Mouse (Mus musculus) CH12.LX (cell line): ENCODE results near the gene Ugt1a6b. TPM values are rescaled to one million over a fixed set of nuclear protein-coding genes. Genes with fewer than 3 reads are reported as not detected.

Source experiments
- DNase-seq: peaks from one replicate; pipeline ENCODE4 v3.0.0-alpha.2; 2013; ENCODE audit errors: extremely low read depth
- H3K27ac ChIP-seq: 2 replicates; pipeline ENCODE4 v1.5.1; 2012; ENCODE audit warnings: low read depth, mild to moderate bottlenecking, control low read depth, moderate library complexity; ENCODE audit not compliant: insufficient read depth
- H3K27me3 ChIP-seq: replicated peaks from 2 replicates; pipeline ENCODE3; 2012; ENCODE audit warnings: inconsistent platforms
- H3K36me3 ChIP-seq, 2 experiments: replicated peaks in 1 of 2; 2 replicates each; pipeline versions ENCODE3 to v1.6.1; 2012; ENCODE audit warnings: inconsistent platforms in 1 of 2, low read length in 1 of 2, mild to moderate bottlenecking in 1 of 2, mixed read lengths in 1 of 2, moderate library complexity in 1 of 2; ENCODE audit not compliant: control insufficient read depth in 1 of 2, insufficient read depth in 1 of 2
- H3K4me1 ChIP-seq, 2 experiments: 2 replicates each; pipeline ENCODE4 v1.6.1; 2012; ENCODE audit warnings: inconsistent platforms in 1 of 2, moderate library complexity in 1 of 2; ENCODE audit not compliant: insufficient read depth in 2 of 2, control insufficient read depth in 1 of 2
- H3K4me2 ChIP-seq: 2 replicates; pipeline ENCODE4 v1.6.1; 2012; ENCODE audit warnings: low read depth, mild to moderate bottlenecking, control low read depth; ENCODE audit not compliant: poor library complexity, insufficient read depth, severe bottlenecking
- H3K4me3 ChIP-seq, 3 experiments: fragments of 150-350 bp in 1 of 3; sonication (generic) in 1 of 3; replicated peaks in 1 of 3; 2 replicates each; pipeline versions ENCODE3 to v1.5.1; 2011 to 2012; ENCODE audit warnings: low read depth in 2 of 3, low read length in 2 of 3, mild to moderate bottlenecking in 2 of 3, moderate library complexity in 2 of 3, control low read depth in 1 of 3, improper control_type of control experiment in 1 of 3, inconsistent platforms in 1 of 3, mixed read lengths in 1 of 3; ENCODE audit not compliant: poor library complexity in 1 of 3
- H3K79me2 ChIP-seq: replicated peaks from 2 replicates; pipeline ENCODE4 v1.6.1; 2012; ENCODE audit warnings: mild to moderate bottlenecking, moderate library complexity; ENCODE audit not compliant: control insufficient read depth, poor library complexity, insufficient read depth, severe bottlenecking; ENCODE audit errors: extremely low read depth
- H3K9ac ChIP-seq: 2 replicates; pipeline ENCODE4 v1.6.1; 2012; ENCODE audit warnings: low read depth, mild to moderate bottlenecking, control low read depth, moderate library complexity; ENCODE audit not compliant: insufficient read depth
- H3K9me3 ChIP-seq: replicated peaks from 2 replicates; pipeline ENCODE3; 2012; ENCODE audit warnings: low read length, inconsistent platforms, mixed read lengths
- CHD1 ChIP-seq: IDR thresholded peaks from 2 replicates; pipeline ENCODE4 v1.6.1; 2012; ENCODE audit warnings: low read depth, low read length, improper control_type of control experiment, inconsistent platforms
- CHD2 ChIP-seq: IDR thresholded peaks from 2 replicates; pipeline ENCODE4 v1.6.1; 2011; ENCODE audit warnings: low read length, improper control_type of control experiment
- CTCF ChIP-seq, 2 experiments: IDR thresholded peaks in 1 of 2; conservative IDR thresholded peaks in 1 of 2; 2 replicates each; pipeline ENCODE4 v1.5.1; 2011 to 2012; ENCODE audit warnings: low read depth in 2 of 2, low read length in 2 of 2, improper control_type of control experiment in 1 of 2, inconsistent platforms in 1 of 2, mild to moderate bottlenecking in 1 of 2, moderate library complexity in 1 of 2
- EP300 ChIP-seq: IDR thresholded peaks from 2 replicates; pipeline ENCODE4 v1.6.1; 2011; ENCODE audit warnings: low read length, improper control_type of control experiment
- IRF4 ChIP-seq: IDR thresholded peaks from 2 replicates; pipeline ENCODE4 v1.6.1; 2014; ENCODE audit warnings: low read depth, mild to moderate bottlenecking, inconsistent platforms, low read length, improper control_type of control experiment
- JUND ChIP-seq: conservative IDR thresholded peaks from 2 replicates; pipeline ENCODE4 v1.6.1; 2011; ENCODE audit warnings: low read depth, low read length, improper control_type of control experiment
- KAT2A ChIP-seq: IDR thresholded peaks from 2 replicates; pipeline ENCODE4 v1.6.1; 2012; ENCODE audit warnings: low read length, improper control_type of control experiment, inconsistent platforms; ENCODE audit not compliant: insufficient replicate concordance
- MAFK ChIP-seq: IDR thresholded peaks from 2 replicates; pipeline ENCODE4 v1.6.1; 2011; ENCODE audit warnings: low read length, improper control_type of control experiment; ENCODE audit not compliant: insufficient replicate concordance
- MAX ChIP-seq: IDR thresholded peaks from 2 replicates; pipeline ENCODE4 v1.6.1; 2011; ENCODE audit warnings: low read length, improper control_type of control experiment
- MAZ ChIP-seq: IDR thresholded peaks from 2 replicates; pipeline ENCODE4 v1.6.1; 2012; ENCODE audit warnings: low read depth, mild to moderate bottlenecking, inconsistent platforms, low read length, improper control_type of control experiment, moderate library complexity
- MEF2A ChIP-seq: IDR thresholded peaks from 2 replicates; pipeline ENCODE4 v1.6.1; 2014; ENCODE audit warnings: low read depth, mild to moderate bottlenecking, inconsistent platforms, low read length, improper control_type of control experiment, borderline replicate concordance
- MXI1 ChIP-seq: IDR thresholded peaks from 2 replicates; pipeline ENCODE4 v1.6.1; 2011; ENCODE audit warnings: mild to moderate bottlenecking, low read depth, low read length, improper control_type of control experiment
- MYC ChIP-seq: IDR thresholded peaks from 2 replicates; pipeline ENCODE4 v1.6.1; 2011; ENCODE audit warnings: low read depth, mild to moderate bottlenecking, improper control_type of control experiment, low read length
- NRF1 ChIP-seq: IDR thresholded peaks from 2 replicates; pipeline ENCODE4 v1.6.1; 2014; ENCODE audit warnings: low read depth, mild to moderate bottlenecking, inconsistent platforms, low read length, improper control_type of control experiment, moderate library complexity
- PAX5 ChIP-seq: IDR thresholded peaks from 2 replicates; pipeline ENCODE4 v1.6.1; 2012; ENCODE audit warnings: low read length, inconsistent platforms, mixed read lengths
- POLR2AphosphoS2 ChIP-seq: IDR thresholded peaks from 2 replicates; pipeline ENCODE4 v1.6.1; 2011; ENCODE audit warnings: low read depth, low read length, improper control_type of control experiment
- RAD21 ChIP-seq: IDR thresholded peaks from 2 replicates; pipeline ENCODE4 v1.6.1; 2011; ENCODE audit warnings: low read depth, mild to moderate bottlenecking, low read length, improper control_type of control experiment, moderate library complexity
- SMC3 ChIP-seq: IDR thresholded peaks from 2 replicates; pipeline ENCODE4 v1.6.1; 2011; ENCODE audit warnings: low read depth, low read length, improper control_type of control experiment
- TBP ChIP-seq: conservative IDR thresholded peaks from 2 replicates; pipeline ENCODE4 v1.6.1; 2011; ENCODE audit warnings: low read depth, low read length, improper control_type of control experiment
- TCF12 ChIP-seq: IDR thresholded peaks from 2 replicates; pipeline ENCODE4 v1.6.1; 2014; ENCODE audit warnings: low read depth, mild to moderate bottlenecking, inconsistent platforms, low read length, improper control_type of control experiment
- UBTF ChIP-seq: IDR thresholded peaks from 2 replicates; pipeline ENCODE4 v1.6.1; 2012; ENCODE audit warnings: low read depth, mild to moderate bottlenecking, inconsistent platforms, low read length, improper control_type of control experiment, moderate library complexity
- USF1 ChIP-seq: IDR thresholded peaks from 2 replicates; pipeline ENCODE4 v1.6.1; 2014; ENCODE audit warnings: low read depth, mild to moderate bottlenecking, inconsistent platforms, low read length, improper control_type of control experiment
- USF2 ChIP-seq: conservative IDR thresholded peaks from 2 replicates; pipeline ENCODE4 v1.6.1; 2011; ENCODE audit warnings: low read depth, low read length, improper control_type of control experiment
- ZC3H11A ChIP-seq: IDR thresholded peaks from 2 replicates; pipeline ENCODE4 v1.6.1; 2012; ENCODE audit warnings: low read depth, mild to moderate bottlenecking, inconsistent platforms, low read length, improper control_type of control experiment
- ZMIZ1 ChIP-seq: IDR thresholded peaks from 2 replicates; pipeline ENCODE4 v1.6.1; 2012; ENCODE audit warnings: low read depth, mild to moderate bottlenecking, inconsistent platforms, low read length, improper control_type of control experiment
- dilution Hi-C: fragments of 300-500 bp; cut with MboI; formaldehyde crosslinking; loops from 2 replicates; pipeline ENCODE4 v1.14.3; 2020; ENCODE audit warnings: low sequenced_read_pairs; ENCODE audit not compliant: extremely low pct_unique_long_range_greater_than_20kb, extremely low pct_ligation_motif_present
- in situ Hi-C: fragments of 300-500 bp; cut with MboI; formaldehyde crosslinking; loops from 3 replicates; pipeline ENCODE4 v1.14.3; 2019; ENCODE audit warnings: low sequenced_read_pairs, low pct_ligation_motif_present, low pct_unique_long_range_greater_than_20kb, mixed read lengths
- polyA plus RNA-seq: library from polyadenylated mRNA; unstranded; fragments of >175 nt; gene quantifications from 2 replicates; pipeline ENCODE4 v1.2.1, GENCODE M21; 2012; ENCODE audit warnings: low read depth; ENCODE audit not compliant: insufficient read length
- total RNA-seq, 2 experiments: library from RNA; depleted of rRNA; stranded (reverse); fragments of 300-350 nt in 1 of 2; fragments of >200 nt in 1 of 2; gene quantifications; 2 replicates each; pipeline ENCODE4 v1.2.3; 2012 to 2014

Ugt1a6b gene
- total and polyA plus RNA-seq, 3 experiments: 0.13 to 0.26 TPM; not detected in 1

GRCm38 (mm10) chr1:88205294-88205922 is 102.4 kb downstream of the Ugt1a6b start, which contains the start of gene Dnajb3:
Dnajb3 (minus strand) TSS chr1:88205782.
- in situ Hi-C loops: no loop called here
- no peak within 1 kb of the TSS for H3K4me2 ChIP-seq
- H3K4me1 ChIP-seq: no peaks in the 10 kb centered on the region
- H3K27ac ChIP-seq: no peak within 1 kb of the TSS
- no peak within 1 kb of the TSS for H3K9ac ChIP-seq
- H3K27me3 ChIP-seq: no peaks in the 10 kb centered on the region
- no peak for DNase-seq
- dilution Hi-C loops: no loop called here
- H3K9me3 ChIP-seq: peaks cover 2% of the 10 kb centered on the region
- no peak for TF ChIP-seq ZC3H11A
- H3K79me2 ChIP-seq: no peaks in the 10 kb centered on the region
- peaks cover 0 to 8% of the 10 kb centered on the region in 2 experiments for H3K36me3 ChIP-seq
- no peak within 1 kb of the TSS for H3K4me3 ChIP-seq

GRCm38 (mm10) chr1:88206843-88207479 is 103.9 kb downstream of the Ugt1a6b start:
- Histone ChIP-seq H3K27me3 (no peaks in the 10 kb centered on the region), H3K79me2 (no peaks in the 10 kb centered on the region), H3K4me3 (no peak overlapping the region), H3K4me2 (no peak overlapping the region), H3K9ac (no peak overlapping the region), H3K4me1 (no peaks in the 10 kb centered on the region), H3K27ac (no peak overlapping the region), H3K36me3 (peaks cover 0 to 6% of the 10 kb centered on the region in 2 experiments), H3K9me3 (peaks cover 10% of the 10 kb centered on the region)
- TF ChIP-seq MAZ: no peak
- TF ChIP-seq NRF1: no peak
- TF ChIP-seq MXI1: no peak
- TF ChIP-seq POLR2AphosphoS2: no peak
- no peak for TF ChIP-seq IRF4
- no peak for TF ChIP-seq MAX
- no peak for TF ChIP-seq MEF2A
- TF ChIP-seq SMC3: no peak
- TF ChIP-seq CHD1: no peak
- no peak for DNase-seq
- dilution Hi-C loops: no loop called here
- in situ Hi-C loops: no loop called here

- Histone ChIP-seq H3K27ac (no peak within 1 kb of the TSS), H3K9me3 (peaks cover 50% of the 10 kb centered on the region), H3K36me3 (no peaks in the 10 kb centered on the region), H3K9ac (no peak within 1 kb of the TSS), H3K4me2 (no peak within 1 kb of the TSS), H3K4me1 (no peaks in the 10 kb centered on the region), H3K4me3 (no peak within 1 kb of the TSS), H3K79me2 (no peaks in the 10 kb centered on the region), H3K27me3 (no peaks in the 10 kb centered on the region)
- TF ChIP-seq KAT2A (no peak), ZC3H11A (no peak), CHD1 (no peak), MEF2A (no peak), USF1 (no peak), MYC (no peak), EP300 (no peak), PAX5 (no peak), CHD2 (no peak), TCF12 (no peak), RAD21 (no peak), UBTF (no peak), ZMIZ1 (no peak), USF2 (no peak), TBP (no peak), CTCF (conservative IDR thresholded peaks at IDR 0.05 in 1 of 2, IDR thresholded peaks at IDR 0.05 in 1 of 2; ENCODE audit: low read depth in 2 of 2, low read length in 2 of 2) (no peak), JUND (no peak), MAZ (no peak), SMC3 (no peak), MAFK (no peak)
- DNase-seq: no peak
- dilution Hi-C loops (no loop called here), in situ Hi-C loops (no loop called here)
These were observed 108.8 kb downstream of the Ugt1a6b start, which contains the start of gene Ugt1a1 for GRCm38 (mm10) chr1:88211812-88212211. Ugt1a1 (plus strand) TSS chr1:88211959.
